Mouse (Mus musculus): ENCODE measurements around the gene Tstd2.

DNA sequence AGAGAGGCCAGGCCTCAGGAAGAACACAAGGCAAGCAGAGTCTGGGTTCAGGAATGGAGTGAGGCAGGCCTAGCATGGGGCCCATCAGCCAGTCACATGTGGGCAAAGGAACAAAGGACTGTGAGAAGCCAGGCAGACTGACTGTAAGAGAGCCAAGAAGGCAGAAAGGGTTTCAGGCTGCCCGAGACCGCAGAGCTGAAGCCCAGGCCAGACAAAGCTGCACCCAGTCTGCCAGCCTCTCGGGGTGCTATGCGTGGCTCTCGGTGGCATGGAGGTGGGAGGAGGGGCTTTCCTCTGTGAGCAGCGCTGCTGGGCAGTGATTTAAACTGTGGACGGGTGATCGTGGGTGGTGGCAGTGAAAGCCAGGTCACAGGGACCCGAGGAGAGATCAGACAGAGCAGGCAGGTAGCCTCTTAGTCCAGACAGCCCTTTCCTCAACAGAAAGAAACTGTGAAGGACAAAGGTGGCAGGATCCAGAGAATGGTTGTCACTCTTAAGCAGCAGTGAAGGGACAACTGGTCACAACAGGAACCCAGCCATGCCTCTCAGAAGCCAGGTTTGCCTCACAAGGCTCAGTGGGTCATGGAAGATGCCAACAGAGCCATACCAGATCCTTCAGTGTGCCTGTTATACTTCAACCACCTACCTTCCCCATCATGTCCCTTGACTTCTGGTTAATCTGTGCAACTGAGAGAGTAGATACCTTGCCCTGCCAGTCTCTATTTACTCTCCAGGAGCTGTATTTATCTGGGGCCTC is 53.9 kb downstream of the Tstd2 start:
- TF ChIP-seq CTCF (IDR thresholded peaks at IDR 0.05; ENCODE audit: borderline replicate concordance, insufficient read depth, low read length): no peak
- no peak for TF ChIP-seq POLR2A (IDR thresholded peaks at IDR 0.05; ENCODE audit: low read depth, low read length)
